Mouse (Mus musculus): Measurements from ENCODE around the gene Fam122a. TPM values are rescaled to one million over a fixed set of nuclear protein-coding genes. Genes with fewer than 3 reads are reported as not detected.

Gene Fam122a
- polyA plus RNA-seq (2012; rRNA removed): 21.3 and 23.0 TPM in 2 replicates

DNA sequence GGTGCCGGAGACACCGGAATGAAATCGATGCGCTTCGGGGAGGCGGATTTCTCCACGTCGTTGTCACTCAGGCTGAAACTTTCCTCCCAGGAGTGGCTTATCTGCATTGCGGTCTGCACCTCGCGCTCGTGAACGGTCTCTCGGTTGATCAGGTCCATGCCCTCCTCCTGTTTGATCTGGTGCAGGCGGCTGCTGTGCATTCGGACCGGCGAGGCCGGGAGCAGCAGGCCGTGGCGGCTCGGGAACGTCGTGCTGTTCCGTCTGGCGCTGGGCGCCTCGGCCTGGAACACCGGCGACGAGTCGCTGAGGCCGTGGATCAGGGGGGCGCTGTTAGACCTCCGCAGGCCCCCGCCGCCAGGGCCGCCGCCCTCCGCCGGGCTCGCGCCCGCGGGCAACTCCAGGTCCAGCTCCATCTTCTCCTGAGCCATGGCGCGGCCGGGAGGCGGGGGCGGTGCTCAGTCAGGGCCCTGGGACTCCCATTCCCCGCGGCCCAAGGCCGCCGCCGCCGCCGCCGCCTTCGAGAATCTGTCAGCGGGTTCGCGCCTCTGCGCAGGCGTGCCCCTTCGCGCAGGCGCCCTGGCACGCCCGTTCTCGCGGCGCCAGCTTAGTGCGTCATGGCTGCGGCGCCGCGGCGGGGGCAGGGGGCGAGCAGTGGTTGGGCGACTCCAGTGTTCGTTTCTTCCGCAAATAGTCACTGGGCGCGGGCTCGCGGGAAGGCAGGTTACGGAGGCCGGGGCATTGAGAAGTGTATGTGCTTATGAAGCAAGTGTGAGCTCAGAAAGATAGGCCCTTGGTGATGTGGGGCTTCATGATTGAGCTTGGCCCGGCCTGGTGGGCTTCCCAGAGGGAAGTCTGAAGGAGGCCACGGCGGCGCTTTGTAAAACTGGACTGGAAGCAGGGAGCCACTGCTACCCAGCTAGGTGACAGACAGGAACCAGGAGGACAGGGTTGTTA, at the start of gene Fam122a:
TSS of gene Fam122a (minus strand) at position 428 of the 954 bp plus-strand sequence.
- H3K27ac ChIP-seq (ENCODE audit: control insufficient read depth, insufficient read depth, low read depth, low read length): peak within 1 kb of the TSS; percentile 96

DNA sequence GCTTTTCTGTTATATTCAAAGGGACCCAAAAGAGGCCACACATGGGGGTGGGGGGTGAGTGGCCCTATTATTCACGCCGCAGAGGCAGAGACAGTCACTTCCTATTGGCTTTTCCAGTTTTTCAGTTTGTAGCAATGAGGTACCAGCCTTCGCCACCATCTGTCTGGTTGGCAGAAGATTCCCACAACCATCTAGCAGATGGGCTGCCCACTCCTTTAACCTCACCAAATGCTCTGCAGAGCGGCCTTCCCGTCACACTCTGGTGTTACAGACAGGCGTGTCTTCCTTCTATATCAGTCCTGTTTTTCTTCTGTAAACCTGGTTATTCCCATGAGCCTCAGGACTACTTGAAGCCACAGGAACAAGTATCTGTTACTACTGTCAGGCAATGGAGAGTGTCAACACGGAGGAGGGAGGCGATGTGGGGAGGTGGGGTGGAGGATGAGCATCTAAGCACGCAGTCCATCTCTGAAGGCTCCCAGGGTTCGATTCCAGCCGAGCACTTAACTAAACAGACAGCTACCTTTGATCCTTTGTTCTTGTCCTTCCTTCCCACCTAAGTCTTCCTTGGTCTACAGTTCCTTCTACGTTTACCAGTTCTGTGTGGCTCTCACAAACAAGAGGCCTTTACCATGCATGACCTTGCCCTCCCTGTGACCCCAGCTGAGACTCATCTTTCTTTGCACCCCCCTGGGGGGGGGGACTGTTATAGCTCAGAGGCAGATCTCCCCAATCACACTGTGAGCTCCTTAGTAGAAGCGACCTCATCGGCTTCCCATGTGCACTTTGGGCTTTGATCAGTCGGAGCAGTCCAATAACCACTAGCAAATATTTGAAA, 46.5 kb upstream of the Fam122a start:
- Histone ChIP-seq H3K4me3 (ENCODE audit: control insufficient read depth, low read depth, low read length) (no peak overlapping the region), H3K27me3 (ENCODE audit: control insufficient read depth, insufficient read depth, low read length) (no peaks in the 10 kb centered on the region), H3K27ac (ENCODE audit: control insufficient read depth, insufficient read depth, low read depth, low read length) (no peak overlapping the region), H3K36me3 (ENCODE audit: control insufficient read depth, insufficient read depth, low read length) (no peaks in the 10 kb centered on the region), H3K4me1 (ENCODE audit: control insufficient read depth, insufficient read depth, low read length) (no peaks in the 10 kb centered on the region)
- no peak for TF ChIP-seq CTCF (IDR thresholded peaks at IDR 0.05; ENCODE audit: control insufficient read depth, insufficient read depth, insufficient replicate concordance, low read depth, low read length)
- no peak for TF ChIP-seq POLR2A (IDR thresholded peaks at IDR 0.05; ENCODE audit: control insufficient read depth, low read depth, low read length)

More for the DNA sequence above, at the start of gene Fam122a:
- peak within 1 kb of the TSS; percentile 96 for H3K4me3 ChIP-seq (ENCODE audit: control insufficient read depth, low read depth, low read length)
- H3K36me3 ChIP-seq (ENCODE audit: control insufficient read depth, insufficient read depth, low read length): peaks cover 1% of the 10 kb centered on the region; the same call in 1 of the 2 replicates
- no peaks in the 10 kb centered on the region for H3K27me3 ChIP-seq (ENCODE audit: control insufficient read depth, insufficient read depth, low read length)
- H3K4me1 ChIP-seq (ENCODE audit: control insufficient read depth, insufficient read depth, low read length): peaks cover 4% of the 10 kb centered on the region
- TF ChIP-seq POLR2A (IDR thresholded peaks at IDR 0.05; ENCODE audit: control insufficient read depth, low read depth, low read length) (peak; percentile 90), CTCF (IDR thresholded peaks at IDR 0.05; ENCODE audit: control insufficient read depth, insufficient read depth, insufficient replicate concordance, low read depth, low read length) (no peak)

DNA sequence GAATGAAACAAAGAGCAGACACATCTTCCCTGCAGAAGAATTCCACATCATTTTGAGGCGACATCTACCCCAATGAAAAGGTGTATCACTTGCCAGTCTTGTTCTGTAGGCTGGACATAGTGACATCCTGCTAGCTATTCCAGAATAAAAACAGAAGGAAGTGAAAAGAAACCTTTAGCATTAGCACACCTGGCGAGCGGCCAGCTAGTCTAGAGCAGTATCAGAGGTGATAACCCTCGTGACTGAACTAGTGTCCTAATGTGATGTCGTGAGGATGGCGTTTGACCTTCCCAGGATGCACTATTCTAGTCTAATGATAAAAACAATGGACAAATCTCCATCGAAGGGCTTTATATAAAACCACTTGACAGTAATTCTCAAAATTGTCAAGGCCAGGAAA, 44.8 kb upstream of the Fam122a start:
- H3K4me1 ChIP-seq (ENCODE audit: control insufficient read depth, insufficient read depth, low read length): no peaks in the 10 kb centered on the region
- TF ChIP-seq POLR2A (IDR thresholded peaks at IDR 0.05; ENCODE audit: control insufficient read depth, low read depth, low read length) (no peak), CTCF (IDR thresholded peaks at IDR 0.05; ENCODE audit: control insufficient read depth, insufficient read depth, insufficient replicate concordance, low read depth, low read length) (no peak)
- H3K36me3 ChIP-seq (ENCODE audit: control insufficient read depth, insufficient read depth, low read length): no peaks in the 10 kb centered on the region
- no peak overlapping the region for H3K27ac ChIP-seq (ENCODE audit: control insufficient read depth, insufficient read depth, low read depth, low read length)
- no peak overlapping the region for H3K4me3 ChIP-seq (ENCODE audit: control insufficient read depth, low read depth, low read length)
- no peaks in the 10 kb centered on the region for H3K27me3 ChIP-seq (ENCODE audit: control insufficient read depth, insufficient read depth, low read length)

DNA sequence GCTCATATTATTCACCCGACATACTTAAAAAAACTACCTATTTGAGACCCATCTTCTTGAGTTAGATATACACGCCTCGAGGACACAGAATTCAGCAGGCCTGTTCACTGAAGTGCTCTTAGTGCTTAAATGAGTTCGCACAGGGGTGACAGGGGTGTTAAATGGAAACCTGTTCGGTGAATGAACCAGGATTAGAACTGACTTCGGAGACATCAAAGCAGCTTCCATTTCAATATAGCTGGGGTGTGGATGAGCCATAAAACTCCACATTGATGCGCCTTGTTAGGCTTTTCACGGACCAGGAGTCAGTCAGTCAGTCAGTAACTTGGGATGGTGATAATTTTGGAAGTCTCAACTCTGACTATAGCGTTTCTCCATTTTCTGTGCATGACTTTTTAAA, 44.0 kb upstream of the Fam122a start:
- H3K36me3 ChIP-seq (ENCODE audit: control insufficient read depth, insufficient read depth, low read length): no peaks in the 10 kb centered on the region
- H3K4me1 ChIP-seq (ENCODE audit: control insufficient read depth, insufficient read depth, low read length): no peaks in the 10 kb centered on the region
- no peaks in the 10 kb centered on the region for H3K27me3 ChIP-seq (ENCODE audit: control insufficient read depth, insufficient read depth, low read length)

DNA sequence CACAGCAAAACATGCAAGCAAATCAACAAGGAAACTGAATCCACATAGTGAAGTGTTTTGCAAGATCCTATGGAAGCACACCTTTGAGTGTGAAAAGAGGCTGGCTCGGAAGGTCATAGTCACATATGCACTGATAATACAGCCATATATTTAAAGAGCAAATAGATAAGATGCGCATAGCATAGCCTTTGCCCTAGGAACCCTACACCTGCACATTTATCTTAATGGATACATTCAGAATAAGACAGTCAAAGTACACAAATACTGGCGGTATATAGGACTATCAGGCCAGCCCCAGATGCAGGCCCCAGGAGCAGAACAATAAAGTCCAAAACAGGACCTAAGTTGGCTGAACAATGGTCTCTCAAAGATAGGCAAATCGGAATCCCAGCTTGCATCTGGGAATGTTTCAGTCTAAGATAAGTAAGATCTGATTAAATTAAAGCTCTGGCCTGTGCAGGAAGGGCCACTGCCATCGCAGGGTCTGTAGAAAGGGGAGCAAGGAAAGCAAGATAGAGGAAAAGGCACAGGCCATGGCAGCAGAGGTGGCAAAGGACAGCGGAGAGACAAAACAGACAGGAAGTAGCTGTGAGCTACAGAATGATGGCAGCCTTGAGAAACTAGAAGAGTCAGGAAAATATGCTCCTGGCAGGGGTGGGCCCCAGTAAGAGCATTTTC, 42.7 kb upstream of the Fam122a start:
- Histone ChIP-seq H3K36me3 (ENCODE audit: control insufficient read depth, insufficient read depth, low read length) (no peaks in the 10 kb centered on the region), H3K27me3 (ENCODE audit: control insufficient read depth, insufficient read depth, low read length) (no peaks in the 10 kb centered on the region), H3K27ac (ENCODE audit: control insufficient read depth, insufficient read depth, low read depth, low read length) (no peak overlapping the region), H3K4me1 (ENCODE audit: control insufficient read depth, insufficient read depth, low read length) (no peaks in the 10 kb centered on the region), H3K4me3 (ENCODE audit: control insufficient read depth, low read depth, low read length) (no peak overlapping the region)
- TF ChIP-seq CTCF (IDR thresholded peaks at IDR 0.05; ENCODE audit: control insufficient read depth, insufficient read depth, insufficient replicate concordance, low read depth, low read length) (no peak), POLR2A (IDR thresholded peaks at IDR 0.05; ENCODE audit: control insufficient read depth, low read depth, low read length) (no peak)

More for the DNA sequence above, 44.0 kb upstream of the Fam122a start:
- TF ChIP-seq CTCF (IDR thresholded peaks at IDR 0.05; ENCODE audit: control insufficient read depth, insufficient read depth, insufficient replicate concordance, low read depth, low read length) (no peak), POLR2A (IDR thresholded peaks at IDR 0.05; ENCODE audit: control insufficient read depth, low read depth, low read length) (no peak)
- H3K4me3 ChIP-seq (ENCODE audit: control insufficient read depth, low read depth, low read length): no peak overlapping the region
- no peak overlapping the region for H3K27ac ChIP-seq (ENCODE audit: control insufficient read depth, insufficient read depth, low read depth, low read length)

DNA sequence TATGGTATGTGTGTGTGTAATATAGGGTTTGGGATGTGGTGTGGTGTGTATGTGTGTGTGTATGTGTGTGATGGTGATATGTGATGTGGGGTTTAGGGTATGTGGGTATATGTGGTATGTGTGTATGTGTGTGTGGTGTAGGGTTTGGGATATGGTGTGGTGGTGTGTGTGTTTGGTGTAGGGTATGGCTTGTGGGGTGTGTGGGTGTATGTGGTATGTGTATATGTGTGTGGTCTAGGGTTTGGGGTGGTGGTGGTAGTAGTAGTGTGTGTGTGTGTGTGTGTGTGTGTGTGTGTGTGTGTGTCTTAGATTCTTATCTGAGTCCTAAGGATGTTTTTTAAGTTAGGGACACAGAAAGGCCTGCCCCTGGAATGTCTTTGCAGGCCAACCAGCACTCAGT, 41.2 kb upstream of the Fam122a start:
- TF ChIP-seq POLR2A (IDR thresholded peaks at IDR 0.05; ENCODE audit: control insufficient read depth, low read depth, low read length) (no peak), CTCF (IDR thresholded peaks at IDR 0.05; ENCODE audit: control insufficient read depth, insufficient read depth, insufficient replicate concordance, low read depth, low read length) (no peak)
- Histone ChIP-seq H3K27ac (ENCODE audit: control insufficient read depth, insufficient read depth, low read depth, low read length) (no peak overlapping the region), H3K36me3 (ENCODE audit: control insufficient read depth, insufficient read depth, low read length) (no peaks in the 10 kb centered on the region), H3K27me3 (ENCODE audit: control insufficient read depth, insufficient read depth, low read length) (no peaks in the 10 kb centered on the region), H3K4me1 (ENCODE audit: control insufficient read depth, insufficient read depth, low read length) (peaks cover 3% of the 10 kb centered on the region), H3K4me3 (ENCODE audit: control insufficient read depth, low read depth, low read length) (no peak overlapping the region)

Data from testis, adult 2 months (tissue).